Mouse (Mus musculus) spleen, postnatal 4 days (tissue): ENCODE measurements at regions not wholly inside any gene's neighbourhood (a gene's known extent, or its start where the extent isn't known, plus 50 kb on each side); places are given as distances from the start of the nearest gene placed in this dataset.

Experiments
- DNase-seq, 2 experiments: peaks; one replicate each; pipeline ENCODE4 v3.0.0; 2022; ENCODE audit warnings: low spot score in 2 of 2

DNA sequence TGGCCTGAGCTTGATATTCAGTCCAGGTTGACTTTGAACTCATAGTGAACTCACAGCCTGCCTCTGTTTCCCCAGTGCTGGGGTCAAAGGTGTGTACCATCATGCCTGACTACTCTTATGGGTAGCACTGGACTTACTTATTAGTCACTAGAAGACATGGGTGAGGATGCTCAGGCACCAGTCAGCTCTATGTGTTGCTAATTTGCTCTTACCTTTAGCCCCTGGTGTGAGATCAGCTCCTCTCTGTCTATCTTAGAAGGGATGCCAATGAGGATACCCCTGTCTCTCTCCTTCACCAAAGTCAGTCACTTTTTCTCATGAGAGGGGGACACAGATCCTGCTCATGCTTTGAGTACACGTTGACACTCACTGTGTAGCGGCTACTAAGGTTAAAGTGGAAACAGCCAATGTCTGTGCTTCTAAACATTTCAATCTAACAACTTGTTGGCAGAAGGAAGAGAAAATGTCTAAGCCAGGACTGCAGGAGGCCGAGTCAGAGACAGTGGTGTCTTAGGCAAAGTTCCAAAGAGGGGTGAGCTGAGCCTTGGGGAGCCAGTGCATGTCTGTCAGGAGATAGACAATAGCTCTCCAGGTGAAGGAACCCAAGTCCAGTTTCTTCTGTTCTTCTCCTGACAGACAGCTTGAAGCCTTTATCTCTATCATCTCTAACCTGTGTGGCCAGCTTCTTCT, 78.2 kb upstream of the Mkln1 start:
- no peak for DNase-seq

DNA sequence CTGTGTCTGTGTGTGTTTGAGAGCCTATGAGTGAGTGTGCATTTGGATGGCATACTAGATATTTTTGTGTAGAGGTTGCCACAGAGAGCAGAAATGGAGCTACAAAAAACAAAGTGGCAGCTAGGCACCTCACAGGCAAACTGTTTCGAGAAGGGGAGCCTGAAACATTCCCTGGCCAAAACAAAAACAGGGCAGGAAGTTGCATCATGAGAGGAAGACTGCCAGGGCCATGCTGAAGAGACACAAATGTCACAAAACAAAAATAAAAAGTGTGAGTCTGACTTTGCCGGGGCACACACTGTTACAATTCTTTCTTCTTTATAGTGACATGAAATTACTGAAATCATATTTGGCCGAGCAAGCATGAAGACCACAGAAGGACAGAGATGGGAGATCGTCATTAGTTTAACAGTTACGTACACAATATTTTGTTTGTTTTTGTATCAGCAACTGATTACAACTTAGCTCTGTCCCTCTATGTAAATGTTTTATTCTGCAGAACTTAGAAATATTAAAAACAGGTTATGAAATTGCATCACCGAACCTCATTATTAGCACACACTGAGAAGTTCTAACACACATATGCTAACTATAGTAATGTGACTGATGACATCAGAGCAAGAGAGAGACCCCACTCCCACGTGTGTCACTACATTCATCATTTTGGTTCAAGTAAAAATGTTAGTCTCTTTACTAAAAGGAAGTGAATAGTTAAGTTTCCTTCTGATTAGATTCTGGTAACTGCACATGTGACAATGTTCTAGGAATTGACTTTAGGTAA, 77.3 kb upstream of the Mkln1 start:
- no peak for DNase-seq

DNA sequence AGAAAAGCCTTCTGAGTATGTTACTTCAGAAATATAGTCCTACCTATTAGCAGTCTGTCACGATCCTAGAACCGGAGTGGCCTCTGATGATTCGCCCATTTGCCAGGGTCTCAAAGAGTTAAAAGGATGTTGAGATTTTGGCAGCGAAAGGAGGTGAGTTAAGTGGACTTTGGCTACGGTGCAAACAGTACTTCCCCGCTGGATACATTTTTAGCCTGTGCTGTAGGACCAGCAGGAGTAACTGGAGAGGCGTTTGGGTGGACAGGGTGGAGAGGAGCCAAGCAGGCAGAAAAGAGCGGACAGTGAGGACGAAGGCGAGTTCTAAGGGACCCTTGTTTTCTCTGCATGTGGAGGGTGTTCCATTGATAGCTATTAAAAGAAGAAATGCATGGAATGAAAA, 76.6 kb upstream of the Mkln1 start:
- DNase-seq, result no peak

DNA sequence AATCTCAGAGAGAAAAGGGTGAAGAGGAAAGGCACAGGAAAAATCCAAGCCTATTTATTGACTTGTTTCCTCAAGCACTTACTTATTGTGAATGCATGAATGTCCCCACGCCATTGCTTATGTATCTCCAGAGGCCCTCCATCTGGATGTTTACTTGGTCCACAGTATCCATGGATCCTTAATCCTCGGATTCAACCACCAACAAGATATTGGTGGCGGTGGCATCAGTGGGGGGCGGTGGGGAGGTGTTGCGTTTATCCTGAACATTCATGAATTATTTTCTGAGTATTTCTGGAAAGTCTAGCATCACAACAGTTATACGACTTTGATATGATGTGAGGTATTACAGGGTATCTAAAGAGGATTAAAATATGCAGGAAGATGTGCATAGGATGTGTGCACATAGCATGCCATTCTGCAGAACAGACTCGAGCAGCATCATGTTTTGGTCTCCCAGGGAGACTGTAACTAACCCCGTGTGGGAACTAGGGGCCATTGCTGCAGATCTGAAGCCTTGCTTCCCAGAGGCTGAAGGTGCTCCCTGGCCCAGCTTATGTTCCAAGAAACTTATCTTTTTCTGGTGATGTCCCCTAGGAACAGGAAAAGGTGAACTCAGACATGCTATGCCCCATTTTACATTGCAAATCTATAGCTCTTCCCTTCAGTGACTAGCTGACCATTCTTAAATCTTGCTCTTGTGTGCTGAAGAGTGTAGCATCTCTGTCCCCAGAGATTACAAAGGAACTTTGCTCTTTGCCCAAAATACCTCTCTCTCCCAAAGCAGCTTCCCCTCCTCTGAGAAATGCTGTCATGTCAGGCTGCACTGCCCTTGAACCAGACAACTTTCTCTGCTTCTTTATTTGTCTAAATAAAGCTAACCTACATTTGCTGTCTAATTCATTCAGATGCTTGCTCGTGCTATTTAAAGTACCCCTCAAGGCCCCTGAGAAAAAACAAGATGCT, 75.0 kb upstream of the Mkln1 start:
- DNase-seq, result no peak

DNA sequence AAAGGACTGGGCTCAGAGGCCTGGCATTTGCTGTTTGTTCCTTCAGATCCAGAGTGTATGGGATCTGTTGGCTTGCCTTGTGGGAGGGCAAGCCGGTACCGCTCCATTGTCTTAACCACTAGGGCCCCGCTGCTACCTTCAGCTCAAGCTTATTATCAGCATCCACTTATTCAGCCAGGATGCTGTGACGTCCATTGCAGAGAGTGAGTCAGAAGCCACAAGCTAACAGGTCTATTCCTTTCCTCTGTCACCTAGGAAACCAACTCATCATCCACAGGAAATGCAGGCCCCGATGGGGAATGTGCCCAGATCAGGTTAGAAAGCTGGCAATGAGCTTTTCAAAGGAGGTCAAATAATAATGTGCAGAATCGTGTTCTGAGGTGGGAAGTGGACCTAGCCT, 73.8 kb upstream of the Mkln1 start:
- no peak for DNase-seq

DNA sequence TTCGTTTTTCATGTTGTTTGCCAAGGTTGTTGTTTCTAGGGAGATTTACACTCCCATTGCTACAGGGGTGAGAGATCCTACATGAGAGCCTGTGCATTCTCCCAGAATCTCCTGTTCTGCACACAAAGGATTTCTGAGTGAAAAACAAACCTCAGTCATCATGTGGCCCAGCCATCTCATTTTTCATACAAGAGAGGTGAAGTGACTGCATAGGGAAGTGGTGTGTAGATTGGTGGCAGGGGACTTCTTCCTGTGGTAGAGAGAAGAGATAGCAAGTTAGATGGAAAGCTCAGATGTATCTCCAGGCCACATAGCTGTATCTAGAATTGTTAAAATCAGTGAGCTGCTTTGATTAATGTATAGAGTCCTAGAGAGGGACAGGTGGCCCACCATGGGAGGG, 72.9 kb upstream of the Mkln1 start:
- DNase-seq, result no peak

DNA sequence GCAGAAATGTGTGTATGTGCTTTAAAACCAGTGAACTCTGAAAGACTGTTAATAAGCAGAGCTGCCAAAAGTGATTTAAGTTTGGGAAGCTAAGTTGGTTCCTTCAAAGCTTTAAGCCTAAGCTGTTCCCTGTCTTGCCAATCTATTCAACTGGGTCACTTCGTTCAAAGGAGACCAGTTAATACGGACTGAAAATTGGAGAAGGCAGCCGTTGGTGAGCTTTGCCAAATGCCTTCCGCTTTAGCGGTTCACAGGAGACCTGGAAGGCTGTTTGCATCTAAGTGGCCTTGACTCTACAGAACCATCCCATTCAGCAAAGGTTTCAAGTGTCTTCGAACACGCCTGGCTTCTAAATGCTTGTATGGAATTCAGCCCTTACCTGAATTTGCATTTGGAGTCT, 68.2 kb upstream of the Mkln1 start:
- DNase-seq, result no peak

DNA sequence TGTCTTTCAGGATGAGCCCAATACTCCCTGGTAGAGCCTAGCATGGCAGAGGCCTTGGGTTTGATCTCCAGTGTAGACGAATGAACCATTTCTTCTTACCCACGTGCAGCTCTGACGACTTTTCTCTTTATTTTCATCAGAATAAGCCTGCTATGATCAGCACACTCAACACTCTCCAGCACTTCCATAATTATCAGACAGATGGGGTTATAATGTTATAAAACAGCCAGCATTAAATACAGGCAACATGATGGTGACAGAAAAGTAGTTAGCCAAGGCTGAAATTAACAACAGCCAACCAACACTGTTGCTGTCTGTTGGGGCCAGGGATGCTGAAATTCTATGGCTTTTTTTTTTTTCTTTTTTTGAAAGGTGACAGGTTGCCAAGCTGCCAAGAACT, 67.7 kb upstream of the Mkln1 start:
- DNase-seq, result no peak

DNA sequence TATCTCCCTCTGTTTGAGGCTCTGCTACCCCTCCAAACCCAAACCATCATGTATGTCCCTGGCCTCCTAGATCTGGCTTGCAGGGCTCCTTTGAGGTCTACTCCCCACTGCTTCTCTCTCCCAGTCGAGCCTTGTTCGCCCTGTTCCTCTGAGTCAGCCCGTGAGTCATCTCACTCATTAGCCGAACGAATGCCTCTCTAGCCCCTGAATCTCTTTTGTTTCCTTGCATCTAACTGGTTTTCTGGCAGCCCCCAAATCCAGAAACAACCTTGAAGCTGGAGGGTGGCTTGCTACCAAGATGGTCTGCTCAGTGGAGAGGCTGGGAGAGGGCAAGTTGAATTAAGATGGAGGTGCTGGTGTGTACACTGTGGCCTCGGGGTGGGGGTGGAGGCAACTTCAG, 66.3 kb upstream of the Mkln1 start:
- DNase-seq, result no peak

DNA sequence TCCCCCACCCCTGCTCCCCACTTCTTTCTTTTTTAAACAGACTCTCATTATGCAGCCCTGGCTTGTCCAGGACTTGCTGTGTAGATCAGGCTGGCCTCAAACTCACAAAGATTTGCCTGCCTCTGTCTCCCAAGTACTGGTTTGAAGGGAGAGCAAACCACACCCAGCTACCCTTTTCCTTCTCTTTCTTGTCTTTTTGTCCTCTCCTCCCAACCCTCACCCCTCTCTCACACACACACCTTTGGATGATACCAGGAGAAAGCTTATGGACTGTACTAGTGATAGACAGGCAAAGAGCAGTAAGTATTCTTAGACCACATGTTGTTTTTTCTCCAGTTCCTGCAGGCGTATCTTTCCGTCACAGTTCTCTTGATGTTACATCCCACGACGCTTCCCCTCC, 65.8 kb upstream of the Mkln1 start:
- DNase-seq, result no peak

DNA sequence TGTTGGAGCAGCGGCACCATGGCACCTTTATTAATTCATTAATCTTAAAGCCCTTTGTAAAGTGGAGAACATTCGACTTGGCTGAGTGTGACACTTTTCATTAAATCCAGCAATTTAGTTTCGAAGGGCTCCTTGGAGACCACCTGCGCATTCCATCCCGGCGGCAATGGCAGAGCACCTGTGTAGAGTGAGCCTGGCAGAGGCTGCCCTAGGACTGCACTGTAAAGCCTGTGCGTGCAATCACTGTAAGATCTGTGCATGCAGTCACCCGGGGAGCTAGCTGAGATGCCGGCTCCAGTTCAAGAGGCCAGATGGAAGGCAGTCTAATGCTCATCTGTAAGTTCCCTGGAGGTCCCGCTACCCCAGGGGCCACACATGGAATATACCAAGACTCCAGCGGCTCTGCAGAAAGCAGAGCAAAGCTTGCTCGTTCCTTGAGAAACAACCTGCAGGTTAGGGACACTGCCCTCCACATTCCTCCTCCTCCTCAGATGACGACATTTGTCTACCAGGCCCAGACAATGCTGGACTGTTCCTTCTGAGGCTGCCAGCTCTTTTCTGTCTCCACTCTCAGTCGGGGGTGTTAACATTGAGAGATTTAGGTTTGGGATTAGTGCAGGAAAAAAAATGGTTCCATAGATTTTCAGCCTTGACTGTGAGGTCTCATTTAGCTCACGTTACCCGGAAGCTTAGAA, 65.2 kb upstream of the Mkln1 start:
- no peak for DNase-seq

DNA sequence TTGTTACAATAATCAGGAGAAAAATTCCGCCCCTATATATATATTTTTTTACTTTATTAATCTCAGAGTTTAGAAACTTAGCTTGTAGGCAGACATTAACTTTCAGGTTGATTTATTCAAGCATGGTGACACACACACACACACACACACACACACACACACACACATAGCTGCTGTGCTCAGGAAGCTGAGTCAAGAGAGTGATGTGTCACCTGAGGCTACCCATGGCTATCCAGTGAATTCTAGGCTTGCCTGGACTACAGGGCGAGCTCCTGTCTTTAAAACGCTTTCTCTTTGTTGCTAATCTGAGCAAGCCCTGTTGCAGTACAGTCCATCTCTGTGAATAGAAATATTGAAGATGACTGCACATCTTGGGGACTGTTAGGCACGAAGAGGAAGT, 64.4 kb upstream of the Mkln1 start:
- no peak for DNase-seq

DNA sequence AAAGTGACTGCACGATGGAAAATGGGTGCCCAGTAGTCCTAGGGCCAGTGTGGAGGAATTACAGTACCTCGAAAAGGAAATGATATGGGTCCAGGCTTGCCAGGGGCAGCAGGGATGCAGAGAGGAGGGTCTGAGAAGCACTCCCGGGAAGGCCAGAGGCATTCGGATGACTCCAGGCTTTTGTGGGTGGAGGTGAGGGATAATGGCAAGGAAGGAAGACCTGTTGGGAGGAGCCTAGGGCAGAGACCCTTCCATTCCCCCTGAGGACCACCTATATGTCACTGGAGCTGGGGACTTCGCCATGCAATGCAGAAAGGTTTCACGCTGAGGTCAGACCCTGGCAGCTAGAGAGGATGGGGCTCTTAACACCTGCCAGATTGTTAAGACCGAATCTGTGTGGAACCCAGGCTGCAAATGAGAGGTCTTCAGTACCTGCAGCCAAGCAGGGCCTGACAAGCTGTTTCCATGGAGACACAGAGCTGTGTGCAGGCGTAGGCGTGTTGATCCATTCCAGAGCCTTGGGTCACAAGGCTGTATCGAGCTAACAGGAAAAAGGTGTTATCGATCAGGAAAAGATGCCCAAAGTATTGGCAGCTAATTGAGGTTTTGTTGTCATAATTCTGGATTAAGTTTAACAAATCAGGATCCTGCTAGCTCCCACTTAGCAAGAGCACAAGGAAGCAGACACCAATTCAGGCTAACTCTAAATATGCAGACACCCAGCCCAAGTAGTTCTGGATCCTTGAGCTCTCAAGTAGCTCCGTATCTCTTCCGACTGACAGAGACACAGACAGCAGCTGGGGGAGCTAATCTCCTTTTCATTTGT, 59.2 kb upstream of the Mkln1 start:
- no peak for DNase-seq

DNA sequence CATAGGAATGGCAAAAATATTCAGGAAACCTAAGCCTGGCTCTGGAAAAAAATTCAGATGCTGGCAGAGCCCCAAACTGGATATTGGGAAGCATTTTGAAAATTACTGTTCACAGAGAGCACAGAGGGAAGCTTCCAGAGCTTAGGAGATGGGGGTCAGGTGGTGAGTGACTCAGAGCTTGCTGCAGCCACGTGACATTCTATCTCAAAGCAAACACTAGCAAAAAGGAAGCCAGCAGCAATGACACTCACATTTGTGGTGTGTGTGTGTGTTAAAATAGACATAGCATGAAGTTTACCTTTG, 58.6 kb upstream of the Mkln1 start:
- no peak for DNase-seq

DNA sequence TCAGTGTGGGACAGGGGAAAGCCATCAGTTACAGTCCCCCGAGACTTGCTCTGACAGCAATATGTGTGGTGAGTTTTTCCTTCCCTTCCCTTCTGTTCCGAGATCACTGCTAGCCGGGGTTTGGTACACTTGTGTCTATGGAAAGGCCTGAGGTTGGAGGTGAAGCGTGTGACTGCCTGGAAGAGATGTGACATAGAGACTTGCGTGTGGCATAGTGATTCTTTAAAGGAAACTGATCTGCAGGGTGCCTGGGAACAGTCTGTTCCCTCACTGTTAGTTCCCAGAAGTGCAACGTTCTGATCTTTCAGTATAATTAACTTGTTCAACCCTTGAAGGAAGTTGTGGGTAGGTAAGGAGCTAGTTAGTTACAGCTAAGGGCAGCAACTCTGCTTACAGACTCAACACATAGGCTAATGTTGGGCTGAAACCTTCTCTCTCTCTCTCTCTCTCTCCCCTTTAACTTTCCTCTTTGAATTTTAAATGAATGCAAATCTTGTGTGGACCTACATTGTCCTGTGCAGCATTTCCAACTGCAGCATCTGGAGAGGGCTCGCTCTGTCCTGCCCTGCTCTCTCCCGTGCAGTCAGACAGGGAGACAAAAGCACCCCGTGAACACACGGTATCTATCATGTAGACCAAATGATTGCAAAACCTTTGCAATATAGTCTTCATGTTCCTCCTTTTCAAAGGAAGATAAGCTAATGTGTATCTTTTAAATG, 53.0 kb upstream of the Mkln1 start:
- DNase-seq, result no peak

DNA sequence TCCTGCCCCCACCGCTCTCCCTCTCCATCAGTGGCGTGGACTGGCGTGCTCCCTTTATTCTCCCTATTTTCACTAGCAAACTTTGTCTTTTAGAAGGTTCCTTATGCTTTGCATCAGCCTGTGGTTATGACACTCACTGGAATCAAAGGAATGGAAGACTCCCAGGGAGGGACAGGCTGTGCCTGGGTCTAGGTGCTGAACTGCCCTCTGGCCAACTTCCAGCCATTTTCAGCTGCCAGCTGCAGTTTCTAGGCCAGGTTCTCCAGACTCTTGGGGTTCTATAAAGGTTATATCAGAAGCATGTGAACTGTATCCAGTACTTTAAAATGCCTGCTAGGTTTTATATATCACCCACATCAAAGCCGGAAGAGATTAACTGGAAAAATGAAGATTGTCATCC, 50.2 kb upstream of the Mkln1 start:
- DNase-seq, result no peak
